Mouse (Mus musculus): ENCODE measurements at regions not wholly inside any gene's neighbourhood (a gene's known extent, or its start where the extent isn't known, plus 50 kb on each side); places are given as distances from the start of the nearest gene placed in this dataset.

GRCm38 (mm10) chr17:81134702-81135101, 69.8 kb upstream of the Thumpd2 start:
- DNase-seq, result no peak
- 76% methylated on average over 6 of the region's 6 CpGs for WGBS
- H3K4me3 ChIP-seq (replicated peaks; ENCODE audit: extremely low read depth, low read depth, low read length), result no peak overlapping the region
- no peaks in the 10 kb centered on the region for H3K4me1 ChIP-seq (ENCODE audit: control insufficient read depth, insufficient read depth, low read length)
- TF ChIP-seq CTCF (IDR thresholded peaks at IDR 0.05; ENCODE audit: insufficient read depth, low read length) (no peak), POLR2A (IDR thresholded peaks at IDR 0.05; ENCODE audit: borderline replicate concordance, extremely low read depth, low read depth, low read length) (no peak)

DNA sequence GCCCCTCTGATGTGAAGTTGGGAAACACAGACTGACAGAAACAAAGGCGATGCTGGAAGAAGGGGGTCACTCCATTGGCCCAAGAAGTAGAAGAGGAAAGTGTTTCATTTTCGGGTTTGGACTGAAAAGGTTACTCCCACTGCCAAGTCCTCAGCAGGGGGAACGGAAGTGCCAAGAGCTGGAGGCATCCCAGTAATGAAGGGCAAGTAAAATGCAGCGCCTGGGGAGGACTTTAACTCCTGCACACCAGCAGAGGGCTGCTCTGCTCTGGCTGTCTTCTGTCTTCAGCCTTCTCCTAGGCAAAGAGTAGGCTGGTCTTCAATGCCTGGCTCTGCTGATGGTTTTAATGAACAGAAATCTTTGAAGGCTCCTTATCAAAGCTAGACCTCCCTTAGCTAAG, 68.3 kb upstream of the Thumpd2 start:
- TF ChIP-seq POLR2A (IDR thresholded peaks at IDR 0.05; ENCODE audit: borderline replicate concordance, extremely low read depth, low read depth, low read length) (no peak), CTCF (IDR thresholded peaks at IDR 0.05; ENCODE audit: insufficient read depth, low read length) (no peak)
- Histone ChIP-seq H3K4me3 (replicated peaks; ENCODE audit: extremely low read depth, low read depth, low read length) (no peak overlapping the region), H3K4me1 (ENCODE audit: control insufficient read depth, insufficient read depth, low read length) (no peaks in the 10 kb centered on the region)
- no peak for DNase-seq
- WGBS, result 45% methylated on average over 4 of the region's 4 CpGs

Measured in lung, adult 2 months (tissue).